Mouse (Mus musculus): ENCODE measurements around the gene Edar.

The Edar gene

DNA sequence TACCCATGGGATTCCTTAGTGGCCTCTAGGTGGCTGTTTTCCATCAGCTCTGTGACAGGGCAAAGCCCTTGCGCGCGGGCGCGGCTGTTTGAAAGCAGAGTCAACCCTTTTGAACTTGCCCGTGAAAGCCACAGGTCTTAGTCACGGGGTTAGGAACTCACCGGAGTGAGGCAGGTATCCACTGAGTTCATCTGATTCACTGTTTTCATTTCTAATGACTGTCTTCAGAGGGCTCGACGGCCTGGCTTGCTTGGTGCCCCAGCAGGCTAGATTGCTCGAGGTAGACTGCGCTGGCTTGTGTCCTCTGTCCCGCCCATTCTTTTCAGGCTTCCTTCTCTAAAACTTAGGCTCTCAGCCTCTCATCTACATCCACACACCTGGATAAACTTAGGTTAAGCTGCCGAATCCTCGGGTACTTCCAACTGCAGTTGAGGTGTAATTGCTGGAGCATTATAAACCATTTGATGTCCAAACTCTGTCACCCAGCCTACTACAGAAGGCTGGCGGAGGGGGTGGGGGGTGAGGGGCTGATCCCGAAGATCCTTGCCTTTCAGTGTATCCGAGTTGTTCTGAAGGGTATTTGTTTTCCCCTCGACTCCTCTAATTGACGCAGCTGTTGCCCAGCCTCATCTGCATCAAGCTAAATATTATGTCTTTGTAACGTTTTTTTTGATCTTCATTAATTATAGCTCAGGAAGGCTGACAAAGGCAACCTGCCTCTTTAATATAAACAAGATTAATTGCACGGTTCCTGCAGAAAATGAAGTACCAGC is 24.0 kb downstream of the Edar start:
- DNase-seq (ENCODE audit: low read depth, low spot score) = no peak

DNA sequence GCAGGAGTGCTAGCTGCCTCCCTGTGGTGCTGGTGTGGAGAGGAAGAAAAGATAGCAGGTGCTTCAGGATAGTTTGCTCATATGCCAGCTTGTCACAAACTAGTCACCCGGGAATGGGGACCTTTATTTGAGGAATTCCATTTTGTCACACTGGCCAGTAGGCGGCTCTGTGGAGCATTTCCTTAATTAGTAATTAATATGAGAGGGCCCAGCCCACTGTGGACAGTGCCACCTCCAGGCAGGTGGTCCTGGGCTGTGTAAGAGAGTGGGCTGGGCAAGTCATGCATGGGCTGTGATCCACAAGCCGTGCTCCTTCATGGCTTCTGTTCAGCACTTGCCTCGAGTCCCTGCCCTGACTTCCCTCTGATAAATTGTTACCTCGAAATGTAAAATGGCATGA is 26.7 kb downstream of the Edar start:
- no peak for DNase-seq (ENCODE audit: low read depth, low spot score)

DNA sequence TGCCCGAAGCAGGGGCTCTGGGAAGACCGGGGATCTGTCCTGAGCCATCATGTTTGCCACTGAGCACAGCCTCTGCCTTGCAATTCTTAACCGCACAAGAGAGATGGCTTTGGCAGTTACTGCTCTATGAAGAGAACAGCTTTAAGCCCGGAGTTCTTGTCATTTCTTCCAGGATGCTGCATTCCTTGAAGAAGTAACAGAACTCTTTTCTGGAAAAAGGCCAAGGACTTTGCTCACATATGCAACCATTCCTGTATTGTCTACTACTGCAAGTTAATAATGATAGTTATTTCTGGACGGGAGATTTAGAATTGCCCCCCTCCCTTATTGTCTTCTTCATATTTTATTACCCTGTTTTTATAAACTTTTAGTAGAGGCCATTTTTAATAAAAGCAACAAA is 30.8 kb downstream of the Edar start:
- no peak for DNase-seq (ENCODE audit: low read depth, low spot score)

- DNase-seq (ENCODE audit: low read depth, low spot score) = no peak
These were observed 31.3 kb downstream of the Edar start for GRCm38 (mm10) chr10:58644194-58644593.

DNA sequence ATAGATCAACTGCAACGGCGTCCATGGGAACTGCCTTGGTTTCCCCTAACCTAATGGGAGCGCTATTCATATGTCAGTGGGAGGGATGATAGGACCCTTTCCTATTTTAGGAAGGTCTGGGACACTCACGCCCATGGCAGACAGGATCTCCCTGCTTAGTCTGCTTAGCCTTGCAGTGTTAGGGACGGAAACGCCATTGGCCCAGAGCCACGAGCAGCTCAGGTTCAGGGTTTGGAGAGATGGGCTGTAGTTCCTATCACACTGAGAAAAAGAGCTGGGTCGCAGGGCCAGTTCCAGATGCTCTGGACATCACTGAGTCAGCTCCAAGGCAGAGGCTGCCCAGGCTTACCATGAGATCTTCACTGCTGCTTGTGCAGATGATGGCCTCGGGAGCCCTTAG is 32.5 kb downstream of the Edar start:
- no peak for DNase-seq (ENCODE audit: low read depth, low spot score)

GRCm38 (mm10) chr10:58641631-58642030 is 33.8 kb downstream of the Edar start:
- no peak for DNase-seq (ENCODE audit: low read depth, low spot score)

GRCm38 (mm10) chr10:58640446-58641400 is 34.7 kb downstream of the Edar start:
- DNase-seq (ENCODE audit: low read depth, low spot score) = no peak

DNA sequence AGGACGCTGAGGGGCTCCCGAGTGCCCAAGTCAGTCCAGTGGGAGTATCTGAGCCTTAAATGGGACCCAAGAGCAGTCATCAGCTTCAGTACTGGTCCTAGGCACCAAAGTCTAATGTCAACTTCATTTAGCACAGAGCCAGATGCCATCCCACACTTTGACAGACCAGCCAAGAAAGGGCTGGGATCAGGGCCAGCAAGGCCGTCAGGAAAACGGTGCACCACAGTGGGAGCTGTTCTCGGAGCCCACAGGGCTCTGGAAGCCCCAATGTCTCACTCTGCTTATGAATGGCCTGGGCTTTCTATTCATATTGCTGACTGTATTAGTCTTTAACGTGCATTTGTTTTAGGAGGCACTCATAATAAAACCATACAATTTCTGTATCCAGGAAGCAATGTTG is 36.2 kb downstream of the Edar start:
- no peak for DNase-seq (ENCODE audit: low read depth, low spot score)

- no peak for DNase-seq (ENCODE audit: low read depth, low spot score)
These were observed 38.9 kb downstream of the Edar start for GRCm38 (mm10) chr10:58636431-58637080.

DNA sequence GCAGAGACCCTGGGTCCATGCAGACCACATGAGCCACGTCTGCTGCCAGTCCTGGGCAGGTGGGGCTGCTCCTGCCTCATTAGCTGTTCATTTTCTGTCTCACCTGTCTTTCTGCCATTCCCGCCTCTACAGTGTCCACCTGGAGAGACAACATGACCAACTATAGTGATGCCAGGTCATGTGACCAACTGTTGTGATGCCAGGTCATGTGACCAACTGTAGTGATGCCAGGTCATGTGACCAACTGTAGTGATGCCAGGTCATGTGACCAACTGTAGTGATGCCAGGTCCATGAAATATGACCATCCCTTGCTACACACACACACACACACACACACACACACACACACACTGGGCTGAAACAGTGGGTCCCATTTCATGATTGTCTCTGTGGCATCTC is 41.9 kb downstream of the Edar start:
- DNase-seq (ENCODE audit: low read depth, low spot score) = no peak

- DNase-seq (ENCODE audit: low read depth, low spot score) = no peak
These were observed 47.9 kb downstream of the Edar start for GRCm38 (mm10) chr10:58627569-58627968.

GRCm38 (mm10) chr10:58624848-58625711 is 50.4 kb downstream of the Edar start:
- DNase-seq (ENCODE audit: low read depth, low spot score) = no peak

- DNase-seq (ENCODE audit: low read depth, low spot score) = no peak
These were observed 56.2 kb downstream of the Edar start for GRCm38 (mm10) chr10:58619266-58619665.

- DNase-seq (ENCODE audit: low read depth, low spot score) = no peak
These were observed 56.8 kb downstream of the Edar start for GRCm38 (mm10) chr10:58618501-58619216.

GRCm38 (mm10) chr10:58616565-58616964 is 58.9 kb downstream of the Edar start:
- DNase-seq (ENCODE audit: low read depth, low spot score) = no peak

DNA sequence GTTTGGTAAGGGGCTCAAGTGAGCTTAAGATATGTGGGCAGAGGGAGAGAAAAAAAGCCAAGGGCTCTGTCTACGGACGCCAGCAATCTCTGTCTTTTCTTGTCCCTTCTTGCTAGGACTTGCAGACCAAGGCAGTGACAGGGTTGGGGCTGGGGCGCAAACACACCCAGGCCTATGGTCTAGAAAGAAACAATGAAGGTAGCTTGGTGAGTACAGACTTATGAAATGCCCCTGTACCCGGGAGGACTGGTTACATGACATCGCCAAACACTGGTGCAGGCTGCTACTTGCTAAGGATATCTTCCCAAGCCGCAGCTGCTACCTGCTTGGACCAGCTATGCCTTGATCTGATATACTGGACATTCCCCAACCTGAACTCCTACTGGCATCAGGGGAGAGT is 60.9 kb downstream of the Edar start:
- DNase-seq (ENCODE audit: low read depth, low spot score) = no peak

- no peak for DNase-seq (ENCODE audit: low read depth, low spot score)
These were observed 64.8 kb downstream of the Edar start for GRCm38 (mm10) chr10:58610484-58611261.

GRCm38 (mm10) chr10:58608858-58609257 is 66.6 kb downstream of the Edar start:
- DNase-seq (ENCODE audit: low read depth, low spot score) = no peak

GRCm38 (mm10) chr10:58606356-58606755 is 69.1 kb downstream of the Edar start:
- no peak for DNase-seq (ENCODE audit: low read depth, low spot score)

DNA sequence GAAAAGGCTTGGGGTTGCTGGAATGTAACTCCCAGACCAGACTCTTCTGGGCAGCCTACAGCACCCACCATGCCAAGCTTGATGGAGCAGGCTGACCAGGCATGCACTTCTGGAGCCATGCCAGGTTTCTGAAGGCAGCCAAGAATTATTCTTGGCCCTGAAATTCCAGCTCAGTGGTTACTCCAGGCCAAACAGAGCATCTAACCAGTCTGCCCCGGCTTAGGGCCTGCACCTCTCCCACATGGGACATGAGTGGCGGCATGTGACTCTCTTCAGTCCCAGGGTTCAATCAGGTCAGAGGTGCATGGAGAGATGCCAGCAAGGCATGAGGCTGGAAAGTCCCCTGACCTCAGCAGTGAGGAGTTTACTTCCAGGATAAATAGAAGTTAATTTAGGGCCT is 70.7 kb downstream of the Edar start:
- no peak for DNase-seq (ENCODE audit: low read depth, low spot score)
